Mouse (Mus musculus): ENCODE results near the gene Shisa9. TPM values are rescaled to one million over a fixed set of nuclear protein-coding genes. Genes with fewer than 3 reads are reported as not detected.

Shisa9 gene
- total RNA-seq, 2 experiments from 2014 or later, result 4.6 to 6.0 TPM

DNA sequence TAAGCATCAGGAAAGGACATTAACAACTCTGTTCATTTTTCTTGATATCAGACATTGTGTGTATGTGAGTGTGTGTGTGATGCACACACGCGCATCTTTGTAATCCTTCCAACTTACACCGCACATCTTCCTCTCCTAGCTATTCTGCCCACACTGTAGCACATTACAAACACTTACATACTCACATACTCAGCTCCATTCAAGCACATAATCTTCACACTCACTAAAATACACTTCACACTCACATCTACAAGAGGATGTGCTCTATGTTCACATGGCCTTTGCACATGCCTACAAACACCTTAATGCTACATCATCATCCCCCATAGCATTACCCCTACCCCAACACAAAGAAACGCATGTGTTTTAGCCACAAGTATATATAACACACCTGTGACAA is 212.9 kb downstream of the Shisa9 start:
- DNase-seq (ENCODE audit: low spot score in 2 of 2), result no peak

DNA sequence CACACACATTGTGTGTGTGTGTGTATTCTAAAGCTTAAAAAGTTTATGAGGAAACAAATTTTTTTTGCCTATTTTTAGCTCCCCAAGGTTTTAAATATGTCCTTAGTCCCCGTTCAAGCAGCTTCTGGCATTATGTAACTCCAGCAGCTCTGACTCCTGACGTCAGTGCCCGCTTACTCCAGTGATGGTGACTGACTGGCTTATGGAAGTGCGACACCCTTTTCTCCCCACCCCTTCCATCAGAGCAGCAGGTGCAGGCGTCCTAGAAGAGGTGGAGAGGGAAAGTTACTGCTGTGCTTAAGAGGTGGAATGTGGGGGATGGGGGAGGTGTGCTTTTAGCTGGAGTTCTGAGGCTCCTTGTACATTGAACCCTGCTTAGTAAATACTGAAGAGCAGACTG is 213.7 kb downstream of the Shisa9 start:
- no peak for DNase-seq (ENCODE audit: low spot score in 2 of 2)

DNA sequence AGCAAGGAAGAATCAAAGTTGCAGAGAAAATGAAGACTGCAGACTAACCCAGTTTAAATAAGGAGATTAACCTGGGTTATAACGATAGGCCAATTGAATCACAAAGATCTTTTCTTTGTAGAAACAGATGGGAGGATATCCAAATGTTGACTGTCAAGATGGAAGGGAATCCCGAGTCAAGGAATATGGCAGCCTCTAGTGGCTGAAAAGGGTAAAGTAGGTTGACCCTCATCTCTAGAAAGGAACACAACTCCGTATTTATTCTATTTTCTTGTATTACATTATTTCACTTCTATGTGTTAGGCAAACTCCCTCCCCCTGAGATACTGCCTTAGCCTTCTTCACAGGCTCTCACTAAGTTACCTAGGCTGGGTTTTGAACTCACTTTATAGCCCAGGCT is 217.3 kb downstream of the Shisa9 start:
- no peak for DNase-seq (ENCODE audit: low spot score in 2 of 2)

DNA sequence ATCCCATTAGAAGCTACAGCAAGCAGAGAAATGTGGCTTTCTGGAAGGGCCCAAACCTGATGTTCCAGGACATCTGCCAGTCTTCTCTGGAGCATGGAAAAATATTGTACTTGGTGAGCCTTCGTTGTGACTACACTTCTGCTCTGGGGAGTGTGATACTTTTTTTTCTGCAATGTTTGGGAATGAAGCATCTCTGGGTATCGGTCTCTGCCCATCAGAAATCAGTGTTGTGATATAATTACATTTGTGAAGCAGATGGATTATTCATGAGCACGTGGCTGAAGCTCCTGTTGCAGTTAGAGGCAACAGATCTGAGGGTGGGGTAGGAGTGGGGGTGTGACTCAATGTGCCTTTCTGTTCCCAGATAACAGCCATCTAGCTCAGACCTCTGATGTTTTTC is 218.2 kb downstream of the Shisa9 start:
- no peak for DNase-seq (ENCODE audit: low spot score in 2 of 2)

DNA sequence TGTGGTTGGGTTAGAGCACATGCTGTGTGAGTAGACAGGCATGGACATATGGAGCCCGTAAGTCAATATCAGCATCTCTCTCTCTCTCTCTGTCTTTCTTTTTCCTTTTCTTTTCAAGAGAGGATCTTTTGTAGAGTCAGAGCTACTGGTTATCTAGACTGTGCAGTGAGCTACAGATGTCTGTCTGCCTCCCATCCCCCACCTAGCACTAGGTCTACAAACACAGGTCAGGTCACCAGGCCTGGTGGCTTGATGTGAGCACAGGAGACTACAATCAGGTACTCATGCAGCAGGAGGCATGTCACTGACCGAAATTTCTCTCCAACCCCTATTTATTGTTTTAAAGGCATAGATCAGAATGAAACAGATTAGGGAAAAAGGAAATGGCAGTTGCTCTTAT is 219.1 kb downstream of the Shisa9 start:
- no peak for DNase-seq (ENCODE audit: low spot score in 2 of 2)

DNA sequence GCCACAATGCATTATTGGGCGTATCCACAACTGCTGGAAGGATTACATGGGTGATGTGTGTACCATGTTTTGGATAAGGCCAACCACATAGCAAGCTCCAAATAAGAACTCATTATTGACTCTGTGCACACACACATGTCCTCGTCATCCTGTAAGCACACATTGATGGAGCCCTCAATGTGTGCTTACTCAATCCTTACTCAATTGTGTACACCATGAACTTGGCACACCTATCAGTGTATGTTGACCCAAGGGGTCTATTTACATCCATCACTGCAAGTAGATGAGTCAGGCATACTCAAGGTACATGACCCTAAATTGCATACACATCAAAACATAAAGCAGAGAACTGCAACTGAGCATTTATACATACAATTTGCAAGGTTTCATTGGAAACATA is 220.5 kb downstream of the Shisa9 start:
- no peak for DNase-seq (ENCODE audit: low spot score in 2 of 2)

DNA sequence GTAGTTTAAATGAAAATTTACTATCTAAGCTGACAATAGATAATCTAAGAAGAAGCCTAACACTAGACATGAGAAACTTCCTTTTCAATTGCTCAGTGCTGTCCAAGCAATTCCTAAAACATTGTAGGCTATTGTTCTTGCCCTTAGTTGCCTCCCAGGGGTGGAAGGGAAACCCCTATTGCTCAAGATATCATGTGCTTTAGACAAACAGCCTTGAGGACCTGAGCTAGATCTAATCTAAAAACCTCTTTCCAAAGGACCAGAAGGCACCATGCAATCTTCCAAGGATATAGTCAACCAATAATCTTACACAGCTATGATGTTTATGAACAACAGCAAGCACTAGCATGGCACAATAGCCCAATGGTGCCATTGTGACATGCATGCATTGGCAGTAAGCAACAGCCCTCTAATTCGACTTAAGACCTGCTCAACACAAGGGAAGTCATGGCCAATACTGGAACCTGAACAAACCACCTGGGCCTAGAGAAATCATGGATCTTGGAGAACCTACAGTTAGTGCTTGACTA is 222.6 kb downstream of the Shisa9 start:
- DNase-seq (ENCODE audit: low spot score in 2 of 2), result no peak

DNA sequence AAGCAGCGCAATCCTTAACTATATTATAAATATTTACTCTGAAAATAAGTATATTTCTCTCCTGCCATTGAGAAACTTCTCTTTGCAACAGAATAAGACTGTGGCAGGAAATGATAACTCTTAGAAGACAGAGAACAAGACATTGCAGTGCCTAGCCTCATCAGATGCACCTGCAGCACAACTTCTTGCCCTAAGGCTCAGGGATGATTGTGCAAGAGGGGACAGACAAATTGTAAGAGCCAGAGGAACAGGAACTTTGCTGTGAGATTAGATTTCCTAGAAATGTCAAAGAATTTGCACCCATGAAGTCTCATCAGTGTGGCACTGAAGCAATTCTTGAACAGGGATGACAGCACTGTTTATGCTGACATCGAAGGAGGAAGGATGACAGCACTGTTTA is 223.0 kb downstream of the Shisa9 start:
- no peak for DNase-seq (ENCODE audit: low spot score in 2 of 2)

DNA sequence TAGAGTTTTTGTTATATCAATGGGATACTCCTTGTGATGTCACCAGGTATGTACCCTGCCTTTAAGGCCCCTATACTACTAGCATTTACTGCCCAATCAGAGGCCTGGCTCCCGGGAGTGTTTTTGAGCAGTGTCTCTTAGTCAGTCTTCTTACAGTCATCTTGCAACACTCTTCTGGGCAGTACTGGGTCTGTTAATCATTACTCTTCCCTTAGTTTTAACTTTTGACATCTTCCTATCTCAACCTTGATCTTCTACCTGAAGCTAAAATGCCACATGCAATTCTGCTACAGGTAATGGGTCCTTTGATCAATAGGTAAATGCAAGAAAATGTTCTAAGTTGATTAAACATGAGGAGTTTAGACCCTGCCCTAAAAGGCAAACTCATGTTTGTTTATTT is 225.4 kb downstream of the Shisa9 start:
- DNase-seq (ENCODE audit: low spot score in 2 of 2), result no peak

DNA sequence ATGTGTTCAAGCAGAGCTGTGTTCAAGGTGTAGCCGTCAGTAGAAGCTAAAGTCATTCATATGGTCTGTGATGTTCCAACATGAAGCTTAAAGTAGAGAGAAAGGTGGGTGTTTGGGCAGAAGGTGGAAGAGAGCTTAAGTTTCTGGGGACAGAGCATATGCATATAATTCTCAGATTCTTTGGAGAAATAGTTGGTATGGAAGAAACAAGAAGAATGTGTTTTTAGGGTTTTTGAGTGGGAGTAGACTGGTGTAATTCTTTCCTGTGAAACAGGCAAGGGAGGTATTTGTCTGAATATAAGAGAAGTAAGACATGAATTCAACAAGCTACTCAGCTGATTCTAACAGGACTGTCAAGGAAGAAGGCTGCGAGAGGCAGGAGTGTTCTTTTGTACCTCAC is 225.9 kb downstream of the Shisa9 start:
- DNase-seq (ENCODE audit: low spot score in 2 of 2), result no peak

DNA sequence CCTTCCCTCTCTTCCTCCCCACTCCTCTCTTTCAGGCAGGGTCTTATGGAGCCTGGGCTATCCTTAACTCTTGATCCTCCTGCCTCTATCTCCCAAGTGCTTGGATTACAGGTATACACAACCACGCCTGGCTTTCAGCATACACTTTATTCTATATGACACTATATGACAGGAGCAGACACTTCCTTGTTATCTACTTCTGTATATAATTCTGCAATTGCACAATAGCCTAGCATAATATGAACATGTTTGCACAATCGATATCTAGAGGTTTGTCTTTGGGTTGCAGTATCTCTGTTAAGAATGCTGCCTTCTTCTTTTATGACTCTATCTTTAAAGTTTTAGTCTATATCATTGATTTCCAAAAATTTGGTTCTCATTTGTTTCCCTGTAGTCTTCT is 230.1 kb downstream of the Shisa9 start:
- no peak for DNase-seq (ENCODE audit: low spot score in 2 of 2)

DNA sequence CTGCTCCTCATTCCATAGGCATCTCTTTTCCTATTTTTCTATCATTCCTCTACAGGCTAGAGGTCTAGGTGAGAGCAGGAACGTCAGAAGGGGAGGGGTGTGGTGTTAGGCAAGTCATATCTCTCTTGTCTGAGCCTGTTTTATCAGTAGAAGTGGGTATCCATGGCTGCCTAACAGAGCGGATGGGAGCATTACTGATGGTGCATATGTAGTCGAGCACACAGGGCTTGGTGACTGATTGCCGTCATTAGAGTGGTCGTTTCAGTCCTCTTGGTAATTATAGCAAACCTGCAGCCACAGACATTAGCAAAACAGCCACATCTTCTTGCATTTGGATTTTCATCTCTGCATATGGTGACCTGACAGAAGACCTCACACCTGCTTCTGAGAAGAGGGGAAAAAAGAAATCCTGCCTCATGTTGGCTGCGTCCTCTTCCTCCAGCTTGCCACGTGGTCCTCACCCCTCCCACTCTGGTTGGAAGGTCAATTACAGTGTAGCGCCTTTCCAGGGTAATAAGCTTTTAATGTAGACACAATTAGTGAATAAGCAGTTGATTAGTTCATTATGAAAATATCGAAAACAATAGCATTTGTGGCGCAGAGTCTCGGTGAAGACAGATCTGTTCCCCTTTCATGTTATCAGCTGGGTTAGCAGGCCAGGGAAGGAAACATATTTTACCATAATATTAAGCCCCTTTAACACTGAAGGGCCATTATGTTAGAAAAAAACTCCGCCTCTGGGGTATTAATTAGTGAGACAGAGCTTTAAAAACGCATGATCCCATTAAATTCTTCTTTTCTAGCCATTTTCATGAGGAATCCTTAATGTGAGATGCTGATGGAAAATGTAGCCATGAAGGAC is 233.6 kb downstream of the Shisa9 start:
- DNase-seq (ENCODE audit: low spot score in 2 of 2), result no peak

DNA sequence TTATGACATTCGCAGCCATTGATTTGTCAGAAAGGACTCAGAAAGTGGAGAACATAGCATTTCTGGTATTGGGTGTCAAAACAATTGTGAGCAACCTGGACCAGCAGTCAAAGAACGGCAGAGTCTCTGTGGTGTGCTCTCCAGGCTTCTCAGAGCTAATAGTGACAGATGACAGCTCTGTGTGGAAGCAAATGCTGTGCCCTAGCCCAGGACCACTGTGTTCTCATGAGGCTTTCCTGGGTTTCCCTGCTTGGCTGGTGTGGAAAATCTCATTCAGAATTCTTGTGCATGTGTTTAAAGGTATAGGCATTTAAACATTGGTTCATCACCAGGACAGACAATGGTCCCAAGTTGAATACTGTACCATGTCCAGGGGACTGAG is 234.2 kb downstream of the Shisa9 start:
- no peak for DNase-seq (ENCODE audit: low spot score in 2 of 2)

DNA sequence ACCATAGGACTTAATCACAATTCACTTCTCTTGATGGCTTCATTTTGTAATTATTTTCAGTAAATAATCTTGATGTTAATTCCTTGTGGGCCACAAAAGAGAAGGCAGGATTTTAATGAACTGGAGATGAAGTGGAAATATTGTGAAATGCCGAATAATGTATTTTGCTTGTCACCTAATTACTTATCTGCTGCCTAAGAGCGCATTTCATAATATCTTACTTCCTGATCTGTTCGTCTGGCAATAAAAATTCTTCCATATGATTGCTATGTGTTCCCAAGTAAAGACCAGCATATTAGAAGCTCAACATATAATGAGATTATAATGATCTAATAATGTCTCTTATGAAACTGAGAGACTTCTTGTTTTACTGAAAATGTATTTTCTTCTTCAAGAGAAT is 235.9 kb downstream of the Shisa9 start:
- DNase-seq (ENCODE audit: low spot score in 2 of 2), result no peak

DNA sequence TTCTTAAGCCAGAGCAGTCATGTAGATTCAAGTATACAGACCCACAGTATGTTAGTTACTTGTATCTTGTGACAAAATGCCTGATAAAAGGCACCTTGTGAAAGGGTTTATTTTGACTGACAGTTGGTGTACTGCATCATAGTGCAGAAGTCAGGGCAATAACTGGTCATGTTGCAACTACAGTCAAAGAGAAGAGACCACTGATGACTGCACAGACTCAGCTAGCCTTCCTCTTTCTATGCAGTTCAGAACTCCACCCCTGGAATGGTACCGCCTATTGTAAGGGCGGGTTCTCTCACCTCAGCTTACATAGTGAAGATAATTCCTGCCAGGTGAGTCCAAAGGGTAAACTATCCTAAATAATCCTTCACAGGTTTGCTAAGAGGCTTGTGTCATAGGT is 239.6 kb downstream of the Shisa9 start:
- no peak for DNase-seq (ENCODE audit: low spot score in 2 of 2)

DNA sequence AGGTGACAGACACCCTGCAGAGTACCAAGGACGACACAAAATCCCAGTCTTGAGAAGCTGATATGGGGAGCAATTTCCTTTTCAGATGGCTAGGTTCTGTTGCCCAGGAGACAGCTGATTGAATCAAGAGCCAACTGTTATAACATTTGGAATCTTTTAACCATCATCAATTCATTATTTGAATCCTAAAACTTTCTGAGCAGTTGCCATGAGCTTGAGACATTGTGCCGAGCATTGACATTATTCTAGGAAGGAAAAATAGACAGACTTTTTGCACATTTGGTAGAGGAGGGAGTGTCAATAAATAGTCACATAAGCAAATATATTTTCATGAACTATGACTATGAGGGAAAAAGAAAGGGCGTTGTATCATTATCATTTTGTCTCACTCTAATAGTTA is 243.0 kb downstream of the Shisa9 start:
- no peak for DNase-seq (ENCODE audit: low spot score in 2 of 2)

DNA sequence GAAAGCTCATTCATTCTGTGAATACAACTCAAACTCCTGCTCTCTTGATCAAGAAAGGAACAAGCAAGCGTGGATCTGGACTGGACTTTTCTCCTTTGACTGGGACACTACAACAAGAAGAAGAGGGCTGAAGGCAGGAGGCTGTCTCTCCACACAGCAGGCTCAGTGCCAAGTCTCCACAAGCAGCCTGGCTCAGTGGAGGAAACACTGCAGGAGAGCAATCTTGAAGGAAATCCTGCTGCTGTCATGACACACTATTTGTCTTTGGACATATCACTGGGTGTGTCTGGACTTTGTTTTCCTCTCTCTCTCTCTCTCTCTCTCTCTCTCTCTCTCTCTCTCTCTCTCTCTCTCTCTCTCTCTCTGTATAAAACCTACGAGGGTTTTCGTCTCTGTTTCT is 249.4 kb downstream of the Shisa9 start:
- no peak for DNase-seq (ENCODE audit: low spot score in 2 of 2)

DNA sequence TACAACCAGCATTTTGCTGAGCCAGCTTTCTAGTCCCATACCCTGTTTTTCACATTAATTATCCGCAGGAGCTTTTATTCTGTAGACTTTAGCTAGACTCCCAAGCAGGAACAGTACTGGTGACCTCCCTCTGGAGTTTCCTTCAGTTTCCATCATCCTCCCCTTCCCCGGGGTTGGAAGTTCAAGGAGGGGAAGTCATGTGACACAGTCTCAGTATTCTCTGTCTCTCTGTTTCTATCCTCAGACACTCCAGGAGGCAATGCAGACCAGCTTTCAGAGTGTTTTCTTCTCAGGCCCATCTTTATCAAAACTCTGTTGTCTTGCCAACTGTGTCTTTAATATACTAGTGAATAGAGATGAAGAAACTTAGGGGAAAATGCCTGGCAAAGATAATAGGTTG is 250.4 kb downstream of the Shisa9 start:
- no peak for DNase-seq (ENCODE audit: low spot score in 2 of 2)

DNA sequence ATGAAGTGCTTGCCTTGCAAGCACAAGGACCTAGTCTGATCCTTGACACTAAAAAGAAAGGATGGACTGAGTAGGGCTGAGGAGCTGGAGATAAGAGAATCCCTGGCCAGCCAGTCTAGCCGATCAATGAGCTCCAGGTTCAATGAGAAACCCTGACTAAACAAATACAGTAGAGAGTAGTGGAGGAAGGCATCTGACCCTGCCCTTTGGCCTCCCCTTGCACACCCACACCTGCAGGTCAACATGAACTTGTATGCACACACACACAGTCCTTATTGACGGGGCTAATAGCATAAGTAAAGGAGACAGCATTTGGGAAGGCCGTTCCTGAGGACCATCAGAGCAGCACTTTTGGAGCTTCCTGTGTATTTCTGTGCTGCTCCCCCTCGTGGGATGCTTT is 254.7 kb downstream of the Shisa9 start:
- no peak for DNase-seq (ENCODE audit: low spot score in 2 of 2)

DNA sequence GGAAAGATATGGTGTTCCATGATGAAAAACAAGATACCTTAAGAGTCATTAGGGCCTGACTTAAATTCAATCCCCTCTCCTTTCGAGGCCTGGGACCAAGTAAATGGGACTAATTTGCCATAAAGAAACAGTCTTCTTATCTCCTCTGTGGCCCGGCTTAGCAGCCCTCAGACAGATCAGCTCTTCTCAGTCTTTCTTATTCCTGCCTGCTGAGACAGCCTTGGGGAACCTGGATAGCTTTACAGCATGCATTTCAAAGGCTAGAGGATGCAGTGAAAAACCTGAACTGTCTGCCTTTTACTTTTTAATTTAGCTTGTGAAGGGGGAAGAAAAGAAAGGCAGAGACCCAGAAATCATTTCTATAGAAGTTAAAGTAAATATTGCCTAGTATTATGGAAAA is 275.4 kb downstream of the Shisa9 start:
- no peak for DNase-seq (ENCODE audit: low spot score in 2 of 2)

DNA sequence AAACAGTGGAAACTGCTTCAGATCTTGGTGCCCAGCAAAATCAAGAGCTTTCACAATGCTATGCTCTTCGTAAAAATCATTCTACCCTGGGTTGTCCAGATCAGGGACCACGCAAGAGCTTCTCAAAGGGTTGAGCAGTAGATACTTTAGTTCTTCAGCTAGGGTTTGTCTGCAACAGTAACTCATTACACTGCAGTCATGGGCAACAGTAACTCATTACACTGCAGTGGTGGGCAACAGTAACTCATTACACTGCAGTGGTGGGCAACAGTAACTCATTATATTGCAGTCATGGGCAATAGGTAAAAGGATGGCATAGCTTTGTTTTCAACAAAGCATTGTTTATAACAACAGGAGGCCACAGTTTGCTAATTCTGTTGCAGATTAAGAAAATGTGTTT is 281.9 kb downstream of the Shisa9 start:
- DNase-seq (ENCODE audit: low spot score in 2 of 2), result no peak

DNA sequence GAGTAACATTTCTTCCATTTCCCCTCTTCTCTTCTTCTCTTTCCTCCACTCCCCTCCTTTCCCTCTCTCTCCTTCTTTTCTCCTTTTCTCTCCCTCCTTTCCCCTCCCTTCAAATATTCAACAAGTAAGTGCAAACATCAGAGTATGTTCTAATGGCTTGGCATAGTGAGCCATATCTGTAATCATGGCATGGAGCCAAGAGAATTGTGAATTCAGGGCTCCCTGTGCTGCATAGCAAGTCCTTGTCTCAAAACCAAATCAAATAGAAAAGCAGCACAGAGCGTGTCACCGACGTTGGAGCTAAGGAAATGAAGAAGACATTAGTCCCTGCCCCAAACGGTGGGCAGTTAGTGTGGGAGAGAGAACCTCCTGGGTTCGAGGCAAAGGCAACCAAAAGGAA is 316.6 kb downstream of the Shisa9 start:
- DNase-seq (ENCODE audit: low spot score in 2 of 2), result no peak

DNA sequence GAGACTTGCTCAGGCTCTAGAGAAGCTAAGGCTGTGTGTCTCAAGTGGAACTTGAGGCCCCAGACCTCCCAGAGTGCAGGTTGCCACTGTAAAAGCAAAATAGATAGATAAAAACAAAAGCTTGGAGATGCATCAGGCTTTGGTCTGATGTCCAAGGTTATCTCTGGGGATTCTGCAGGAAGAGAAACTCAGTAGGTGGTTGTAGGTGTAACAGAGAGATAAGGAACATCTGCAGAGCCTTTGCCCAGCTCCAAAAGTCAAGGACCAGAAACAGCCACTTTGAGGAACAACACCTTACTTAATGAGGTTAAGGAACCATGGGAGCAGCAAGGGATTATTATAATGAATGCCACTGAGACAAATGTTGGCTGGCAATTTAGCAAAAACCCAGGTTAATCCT is 319.5 kb downstream of the Shisa9 start:
- no peak for DNase-seq (ENCODE audit: low spot score in 2 of 2)
